Mouse (Mus musculus): ENCODE results near the gene Arpc1a. TPM values are rescaled to one million over a fixed set of nuclear protein-coding genes. Genes with fewer than 3 reads are reported as not detected.
"Not testable (repeated sequence)": the region's sequence is repeated elsewhere in the genome, so short reads cannot be mapped to it uniquely, and the experiment has no call there.

The Arpc1a gene
- 130 and 134 TPM in 2 replicates for polyA plus RNA-seq (2015; fragmentation: Nextera tagmentation; extraction: Ambion mirVana)

DNA sequence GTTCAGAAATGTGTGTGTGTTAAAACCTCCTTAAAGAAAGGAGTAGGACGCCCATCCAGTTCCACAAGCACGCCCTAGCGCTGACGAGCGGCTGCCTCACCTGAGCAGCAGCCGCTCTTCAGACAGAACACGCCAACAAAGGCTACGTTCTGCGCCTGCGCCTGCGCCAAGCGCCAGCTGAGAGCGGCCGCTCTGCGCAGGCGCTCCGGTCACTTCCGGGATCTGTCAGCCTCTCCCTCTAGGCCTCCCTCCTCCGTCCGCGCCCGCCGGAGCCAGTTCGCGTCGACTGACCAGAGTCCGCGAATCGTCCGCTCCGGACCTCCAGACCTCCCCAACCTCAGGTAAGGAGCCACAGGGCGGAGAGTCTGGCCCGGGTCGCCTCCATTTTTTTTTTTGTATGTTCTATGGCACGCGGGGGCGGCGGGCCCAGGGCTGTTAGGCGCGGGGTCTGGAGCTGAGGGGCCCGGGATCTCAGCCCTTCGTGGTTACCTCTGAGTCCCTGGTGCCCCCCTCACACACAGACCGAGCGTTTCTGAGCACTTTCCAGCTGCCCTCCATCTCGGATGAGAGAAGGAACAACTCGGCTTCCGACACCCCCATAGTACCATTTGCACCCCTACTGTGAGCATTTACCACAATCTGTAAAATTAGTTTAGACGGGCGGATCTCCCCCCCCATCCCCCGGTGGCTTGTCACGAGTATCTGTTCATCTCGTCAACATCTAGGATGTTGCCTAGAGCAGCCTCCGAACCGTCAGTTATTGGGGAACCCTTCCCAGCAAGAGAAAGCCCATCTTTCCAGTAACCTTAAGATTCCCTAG lies at the start of gene Arpc1a, which contains the start of gene Kpna7:
Gene Arpc1a, plus strand, starts transcription at position 199 of the 820 bp plus-strand sequence.
Gene Kpna7, minus strand, starts transcription at position 399 of the 820 bp plus-strand sequence.
- Histone ChIP-seq H3K4me1 (replicated peaks) (0 out of 2 replicates have a peak, but pooled peaks cover 4% of the 10 kb centered on the region), H3K27me3 (replicated peaks) (no peaks in the 10 kb centered on the region), H3K9ac (peak within 1 kb of the TSS; percentile 89), H3K4me3 (replicated peaks) (peak within 1 kb of the TSS; percentile 92), H3K36me3 (no peaks in the 10 kb centered on the region), H3K27ac (peak within 1 kb of the TSS; percentile 77), H3K4me2 (replicated peaks) (peak within 1 kb of the TSS; percentile 63), H3K9me3 (no peaks in the 10 kb centered on the region)
- ATAC-seq, result peak; percentile 99
- WGBS, result 1% methylated on average over 54 of the region's 54 CpGs

GRCm38 (mm10) chr5:145041628-145042027 lies 42.0 kb upstream of the Arpc1a start:
- no peak overlapping the region for H3K9ac ChIP-seq
- 49% methylated on average over 4 of the region's 4 CpGs for WGBS
- H3K4me2 ChIP-seq (replicated peaks), result no peak overlapping the region
- no peaks in the 10 kb centered on the region for H3K36me3 ChIP-seq
- no peaks in the 10 kb centered on the region for H3K27me3 ChIP-seq (replicated peaks)
- no peak for ATAC-seq
- no peak overlapping the region for H3K4me3 ChIP-seq (replicated peaks)
- no peaks in the 10 kb centered on the region for H3K4me1 ChIP-seq (replicated peaks)
- H3K9me3 ChIP-seq, result no peaks in the 10 kb centered on the region
- no peak overlapping the region for H3K27ac ChIP-seq

DNA sequence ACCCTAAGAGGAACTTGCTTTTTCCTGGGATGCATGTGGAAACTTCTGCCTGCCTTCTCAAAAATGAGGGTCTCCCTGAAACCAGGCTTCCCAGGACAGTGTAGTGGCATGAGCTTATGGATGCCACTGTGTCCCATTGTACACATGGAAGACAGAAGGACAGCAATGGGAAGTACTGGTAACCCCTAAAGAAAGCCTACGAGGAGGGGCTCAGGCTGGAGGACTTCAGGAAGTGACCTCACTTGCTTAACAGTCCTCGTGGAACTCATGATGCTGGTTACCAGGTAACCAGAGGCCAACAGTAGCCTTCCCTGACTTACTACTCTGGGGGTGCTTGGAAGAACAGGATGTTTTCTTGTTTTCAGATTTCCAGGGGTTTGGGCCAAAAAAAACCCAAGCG lies 40.9 kb upstream of the Arpc1a start, which contains the start of gene 1700018F24Rik:
Gene 1700018F24Rik, plus strand, starts transcription at position 301 of the 400 bp plus-strand sequence.
- not testable (repeated sequence) for H3K9ac ChIP-seq; H3K36me3 ChIP-seq; H3K4me2 ChIP-seq (replicated peaks); H3K27ac ChIP-seq; H3K4me3 ChIP-seq (replicated peaks); ATAC-seq; H3K9me3 ChIP-seq; H3K27me3 ChIP-seq (replicated peaks); H3K4me1 ChIP-seq (replicated peaks)
- 63% methylated on average over 3 of the region's 3 CpGs for WGBS

- H3K36me3 ChIP-seq; H3K4me1 ChIP-seq (replicated peaks); ATAC-seq; H3K9ac ChIP-seq; H3K4me2 ChIP-seq (replicated peaks); H3K27ac ChIP-seq; H3K4me3 ChIP-seq (replicated peaks); H3K9me3 ChIP-seq; H3K27me3 ChIP-seq (replicated peaks): not testable (repeated sequence)
- WGBS, result 49% methylated on average over 3 of the region's 3 CpGs
These were observed 29.4 kb upstream of the Arpc1a start for GRCm38 (mm10) chr5:145054187-145054586.

GRCm38 (mm10) chr5:145057907-145058306 lies 25.7 kb upstream of the Arpc1a start:
- Histone ChIP-seq H3K4me1 (replicated peaks) (no peaks in the 10 kb centered on the region), H3K4me3 (replicated peaks) (no peak overlapping the region), H3K4me2 (replicated peaks) (no peak overlapping the region), H3K36me3 (no peaks in the 10 kb centered on the region), H3K9ac (no peak overlapping the region), H3K27me3 (replicated peaks) (no peaks in the 10 kb centered on the region), H3K9me3 (no peaks in the 10 kb centered on the region), H3K27ac (no peak overlapping the region)
- ATAC-seq, result no peak
- 87% methylated on average over 8 of the region's 8 CpGs for WGBS

- WGBS, result 91% methylated on average over 7 of the region's 7 CpGs
- Histone ChIP-seq H3K4me3 (replicated peaks) (no peak overlapping the region), H3K4me1 (replicated peaks) (no peaks in the 10 kb centered on the region), H3K4me2 (replicated peaks) (no peak overlapping the region), H3K9me3 (no peaks in the 10 kb centered on the region), H3K27ac (no peak overlapping the region), H3K27me3 (replicated peaks) (no peaks in the 10 kb centered on the region), H3K36me3 (no peaks in the 10 kb centered on the region), H3K9ac (no peak overlapping the region)
- ATAC-seq, result no peak
These were observed 24.9 kb upstream of the Arpc1a start for GRCm38 (mm10) chr5:145058722-145059121.

DNA sequence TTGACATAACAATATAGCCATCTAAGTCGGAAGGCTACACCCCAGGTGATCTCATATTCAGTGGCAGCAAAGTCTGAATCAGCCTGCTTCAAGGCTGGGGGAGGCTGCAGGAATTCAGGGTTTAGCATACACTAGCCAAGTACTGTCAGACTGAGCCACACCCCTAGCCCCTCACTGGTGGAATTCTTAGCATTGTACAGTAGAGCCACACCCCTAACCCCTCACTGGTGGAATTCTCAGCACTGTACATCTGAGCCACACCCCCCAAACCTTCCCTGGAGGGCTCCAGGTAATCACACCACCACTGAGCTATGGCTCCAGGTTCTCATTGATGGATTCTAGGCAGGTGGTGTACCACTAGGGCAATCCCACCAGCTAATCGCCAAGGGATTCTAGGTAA lies 24.1 kb upstream of the Arpc1a start:
- peak; percentile 61; the same call in 1 of the 2 replicates for ATAC-seq
- H3K9me3 ChIP-seq, result no peaks in the 10 kb centered on the region
- 82% methylated on average over 2 of the region's 2 CpGs for WGBS

GRCm38 (mm10) chr5:145064765-145065340 lies 18.8 kb upstream of the Arpc1a start:
- Histone ChIP-seq H3K4me3 (replicated peaks) (no peak overlapping the region), H3K4me1 (replicated peaks) (no peaks in the 10 kb centered on the region), H3K36me3 (no peaks in the 10 kb centered on the region), H3K27me3 (replicated peaks) (no peaks in the 10 kb centered on the region), H3K9me3 (no peaks in the 10 kb centered on the region), H3K4me2 (replicated peaks) (no peak overlapping the region), H3K9ac (no peak overlapping the region), H3K27ac (no peak overlapping the region)
- WGBS, result 93% methylated on average over 1 of the region's 1 CpGs
- ATAC-seq, result no peak

More for the DNA sequence above, 24.1 kb upstream of the Arpc1a start:
- H3K4me2 ChIP-seq (replicated peaks), result no peak overlapping the region
- no peak overlapping the region for H3K4me3 ChIP-seq (replicated peaks)
- no peaks in the 10 kb centered on the region for H3K27me3 ChIP-seq (replicated peaks)
- no peak overlapping the region for H3K27ac ChIP-seq
- H3K9ac ChIP-seq, result no peak overlapping the region
- no peaks in the 10 kb centered on the region for H3K36me3 ChIP-seq
- no peaks in the 10 kb centered on the region for H3K4me1 ChIP-seq (replicated peaks)

- Histone ChIP-seq H3K27me3 (replicated peaks) (no peaks in the 10 kb centered on the region), H3K4me3 (replicated peaks) (no peak overlapping the region), H3K27ac (no peak overlapping the region), H3K4me1 (replicated peaks) (no peaks in the 10 kb centered on the region), H3K9me3 (no peaks in the 10 kb centered on the region), H3K9ac (no peak overlapping the region), H3K4me2 (replicated peaks) (no peak overlapping the region), H3K36me3 (no peaks in the 10 kb centered on the region)
- 39% methylated on average over 3 of the region's 3 CpGs for WGBS
- no peak for ATAC-seq
These were observed 14.8 kb upstream of the Arpc1a start for GRCm38 (mm10) chr5:145068863-145069262.

- under 1% methylated on average over 5 of the region's 5 CpGs for WGBS
These were observed 13.9 kb upstream of the Arpc1a start for GRCm38 (mm10) chr5:145069707-145070106.

GRCm38 (mm10) chr5:145071342-145071741 lies 12.3 kb upstream of the Arpc1a start:
- WGBS, result 49% methylated on average over 6 of the region's 6 CpGs
- H3K27me3 ChIP-seq (replicated peaks), result no peaks in the 10 kb centered on the region
- H3K9me3 ChIP-seq, result no peaks in the 10 kb centered on the region
- no peak overlapping the region for H3K27ac ChIP-seq
- H3K36me3 ChIP-seq, result no peaks in the 10 kb centered on the region
- no peaks in the 10 kb centered on the region for H3K4me1 ChIP-seq (replicated peaks)
- ATAC-seq, result no peak
- H3K9ac ChIP-seq, result no peak overlapping the region
- no peak overlapping the region for H3K4me2 ChIP-seq (replicated peaks)
- no peak overlapping the region for H3K4me3 ChIP-seq (replicated peaks)

More at GRCm38 (mm10) chr5:145069707-145070106, 13.9 kb upstream of the Arpc1a start:
- no peaks in the 10 kb centered on the region for H3K9me3 ChIP-seq
- no peaks in the 10 kb centered on the region for H3K27me3 ChIP-seq (replicated peaks)
- peak; percentile 70 for ATAC-seq
- H3K4me3 ChIP-seq (replicated peaks), result no peak overlapping the region
- H3K4me1 ChIP-seq (replicated peaks), result no peaks in the 10 kb centered on the region
- no peaks in the 10 kb centered on the region for H3K36me3 ChIP-seq
- no peak overlapping the region for H3K9ac ChIP-seq
- H3K4me2 ChIP-seq (replicated peaks), result no peak overlapping the region
- no peak overlapping the region for H3K27ac ChIP-seq

GRCm38 (mm10) chr5:145075081-145075480 lies 8.5 kb upstream of the Arpc1a start:
- H3K9me3 ChIP-seq, result no peaks in the 10 kb centered on the region
- H3K4me3 ChIP-seq (replicated peaks), result no peak overlapping the region
- no peak overlapping the region for H3K9ac ChIP-seq
- no peaks in the 10 kb centered on the region for H3K36me3 ChIP-seq
- no peak overlapping the region for H3K4me2 ChIP-seq (replicated peaks)
- H3K27ac ChIP-seq, result no peak overlapping the region
- no peaks in the 10 kb centered on the region for H3K27me3 ChIP-seq (replicated peaks)
- no peaks in the 10 kb centered on the region for H3K4me1 ChIP-seq (replicated peaks)
- ATAC-seq, result no peak
- WGBS, result 55% methylated on average over 3 of the region's 3 CpGs
